Mouse (Mus musculus) ES-E14 (cell line): ENCODE measurements around the gene Foxp1.

Experiments used
- CHD2 ChIP-seq: IDR thresholded peaks from 2 replicates; pipeline ENCODE4 v1.6.1; 2014; ENCODE audit warnings: mild to moderate bottlenecking, low read depth, low read length, inconsistent platforms
- HCFC1 ChIP-seq: IDR thresholded peaks from 2 replicates; pipeline ENCODE4 v1.6.1; 2012; ENCODE audit warnings: low read length, inconsistent platforms, borderline replicate concordance; ENCODE audit not compliant: insufficient read depth

- TF ChIP-seq CHD2: no peak
- TF ChIP-seq HCFC1: no peak
Measured at GRCm38 (mm10) chr6:98946731-98947130, 575.8 kb downstream of the Foxp1 start.
